Mouse (Mus musculus): ENCODE data around the gene Itpr1. TPM values are rescaled to one million over a fixed set of nuclear protein-coding genes. Genes with fewer than 3 reads are reported as not detected.

The Itpr1 gene
- polyA plus RNA-seq, 2 experiments = 10.7 to 17.1 TPM

DNA sequence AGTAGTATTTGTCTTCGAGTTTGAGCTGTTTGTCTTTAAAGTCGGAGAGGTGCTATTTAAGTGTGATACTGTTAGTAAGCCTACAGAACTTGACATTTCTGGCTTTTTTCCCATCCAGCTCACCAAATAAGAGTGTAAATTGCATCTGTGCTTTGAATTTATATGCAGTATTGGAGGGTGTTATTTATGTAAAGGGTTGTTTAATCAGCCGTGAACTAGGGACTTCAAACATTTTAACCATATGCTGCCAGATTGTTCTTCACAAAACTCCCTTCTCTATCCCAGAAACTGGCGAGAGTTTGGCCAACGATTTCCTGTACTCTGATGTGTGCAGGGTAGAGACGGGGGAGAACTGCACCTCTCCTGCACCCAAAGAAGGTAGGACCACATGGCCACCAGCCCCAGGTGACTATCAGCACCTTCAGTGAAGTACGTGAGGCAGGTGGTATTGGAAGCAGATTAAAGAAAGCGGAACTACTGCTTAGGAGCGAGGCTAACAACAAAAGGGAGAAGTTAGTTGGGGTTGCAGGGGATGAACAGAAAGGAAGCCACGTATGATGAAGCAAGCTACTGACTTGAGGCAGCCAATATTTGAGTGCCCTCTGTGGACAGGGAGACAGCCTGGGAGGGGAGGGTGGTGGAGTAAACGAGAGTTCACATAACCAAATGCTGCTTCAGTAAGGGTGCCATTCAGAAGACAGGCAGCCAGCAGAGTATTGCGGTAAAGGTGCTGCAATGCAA, 304.5 kb downstream of the Itpr1 start:
- 68% methylated on average over 12 of the region's 12 CpGs for WGBS
- no peak for DNase-seq (ENCODE audit: low spot score)
- no peak overlapping the region for H3K27ac ChIP-seq (replicated peaks; ENCODE audit: low read depth, low read length)

DNA sequence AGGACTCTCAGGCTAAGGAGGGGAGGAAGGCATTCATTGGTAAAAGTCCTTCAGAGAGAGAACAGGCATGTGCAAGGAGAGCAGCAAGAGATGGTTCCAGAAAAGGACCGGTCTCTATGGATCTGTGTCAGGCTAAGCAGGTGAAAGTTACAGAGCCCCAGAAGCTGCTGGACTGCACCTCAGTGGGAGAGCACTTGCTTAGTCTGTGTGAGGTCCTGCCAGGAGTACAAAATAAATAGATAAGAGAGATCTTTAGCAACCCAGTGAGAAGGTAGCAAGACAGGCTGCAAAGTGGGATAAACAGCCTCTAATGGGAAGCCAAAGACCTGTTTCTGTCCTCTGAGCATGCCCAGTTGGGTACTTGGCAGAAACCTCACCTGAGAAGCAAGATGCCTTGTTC, 305.1 kb downstream of the Itpr1 start:
- 95% methylated on average over 1 of the region's 1 CpGs for WGBS
- DNase-seq (ENCODE audit: low spot score) (no peak), ATAC-seq (ENCODE audit: low FRiP score, low read depth) (no peak)
- H3K36me3 ChIP-seq (ENCODE audit: control insufficient read depth, insufficient read depth, low read length) = peaks cover 7% of the 10 kb centered on the region
- H3K27me3 ChIP-seq (ENCODE audit: control insufficient read depth, insufficient read depth, low read length) = no peaks in the 10 kb centered on the region
- peaks cover 8% of the 10 kb centered on the region; the same call in 1 of the 2 replicates for H3K4me1 ChIP-seq (ENCODE audit: control insufficient read depth, insufficient read depth, low read length)
- TF ChIP-seq POLR2A (IDR thresholded peaks at IDR 0.05; ENCODE audit: borderline replicate concordance, extremely low read depth, insufficient read depth, insufficient read length) = no peak
- H3K4me2 ChIP-seq (replicated peaks; ENCODE audit: low read depth, low read length, severe bottlenecking) = no peak overlapping the region
- H3K9ac ChIP-seq (ENCODE audit: low read depth, low read length, severe bottlenecking) = no peak overlapping the region
- H3K27ac ChIP-seq (replicated peaks; ENCODE audit: low read depth, low read length) = no peak overlapping the region
- H3K9me3 ChIP-seq (ENCODE audit: control insufficient read depth, low read length) = no peaks in the 10 kb centered on the region
- no peak overlapping the region for H3K4me3 ChIP-seq (replicated peaks; ENCODE audit: low read length)

More for the DNA sequence above, 304.5 kb downstream of the Itpr1 start:
- Histone ChIP-seq H3K9ac (ENCODE audit: low read depth, low read length, severe bottlenecking) (no peak overlapping the region), H3K4me3 (replicated peaks; ENCODE audit: low read length) (no peak overlapping the region), H3K27me3 (ENCODE audit: control insufficient read depth, insufficient read depth, low read length) (no peaks in the 10 kb centered on the region), H3K36me3 (ENCODE audit: control insufficient read depth, insufficient read depth, low read length) (peaks cover 5% of the 10 kb centered on the region; the same call in 1 of the 2 replicates), H3K4me1 (ENCODE audit: control insufficient read depth, insufficient read depth, low read length) (peaks cover 8% of the 10 kb centered on the region; the same call in 1 of the 2 replicates), H3K4me2 (replicated peaks; ENCODE audit: low read depth, low read length, severe bottlenecking) (no peak overlapping the region), H3K9me3 (ENCODE audit: control insufficient read depth, low read length) (no peaks in the 10 kb centered on the region)
- no peak for ATAC-seq (ENCODE audit: low FRiP score, low read depth)
- no peak for TF ChIP-seq POLR2A (IDR thresholded peaks at IDR 0.05; ENCODE audit: borderline replicate concordance, extremely low read depth, insufficient read depth, insufficient read length)

DNA sequence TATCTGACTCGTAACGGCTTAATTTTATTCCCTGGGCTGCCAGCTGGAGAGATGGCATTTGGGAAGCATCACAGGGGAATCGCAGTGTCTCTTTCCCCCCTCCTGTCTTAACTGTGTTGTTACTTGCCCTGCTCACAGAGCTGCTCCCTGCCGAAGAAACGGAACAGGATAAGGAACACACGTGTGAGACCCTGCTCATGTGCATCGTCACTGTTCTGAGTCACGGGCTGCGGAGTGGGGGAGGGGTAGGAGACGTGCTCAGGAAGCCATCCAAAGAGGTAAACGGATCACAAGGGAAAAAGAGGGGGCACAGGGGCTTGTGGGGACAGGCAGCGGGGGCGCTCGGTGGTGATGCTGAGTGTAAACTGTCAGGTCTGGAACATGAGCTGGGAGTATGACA, 305.7 kb downstream of the Itpr1 start:
- Histone ChIP-seq H3K4me3 (replicated peaks; ENCODE audit: low read length) (no peak overlapping the region), H3K36me3 (ENCODE audit: control insufficient read depth, insufficient read depth, low read length) (peaks cover 12% of the 10 kb centered on the region), H3K9ac (ENCODE audit: low read depth, low read length, severe bottlenecking) (no peak overlapping the region), H3K27me3 (ENCODE audit: control insufficient read depth, insufficient read depth, low read length) (no peaks in the 10 kb centered on the region), H3K27ac (replicated peaks; ENCODE audit: low read depth, low read length) (no peak overlapping the region), H3K4me1 (ENCODE audit: control insufficient read depth, insufficient read depth, low read length) (peaks cover 8% of the 10 kb centered on the region; the same call in 1 of the 2 replicates), H3K4me2 (replicated peaks; ENCODE audit: low read depth, low read length, severe bottlenecking) (no peak overlapping the region), H3K9me3 (ENCODE audit: control insufficient read depth, low read length) (no peaks in the 10 kb centered on the region)
- ATAC-seq (ENCODE audit: low FRiP score, low read depth) (no peak), DNase-seq (ENCODE audit: low spot score) (no peak)
- no peak for TF ChIP-seq POLR2A (IDR thresholded peaks at IDR 0.05; ENCODE audit: borderline replicate concordance, extremely low read depth, insufficient read depth, insufficient read length)
- 61% methylated on average over 14 of the region's 14 CpGs for WGBS

DNA sequence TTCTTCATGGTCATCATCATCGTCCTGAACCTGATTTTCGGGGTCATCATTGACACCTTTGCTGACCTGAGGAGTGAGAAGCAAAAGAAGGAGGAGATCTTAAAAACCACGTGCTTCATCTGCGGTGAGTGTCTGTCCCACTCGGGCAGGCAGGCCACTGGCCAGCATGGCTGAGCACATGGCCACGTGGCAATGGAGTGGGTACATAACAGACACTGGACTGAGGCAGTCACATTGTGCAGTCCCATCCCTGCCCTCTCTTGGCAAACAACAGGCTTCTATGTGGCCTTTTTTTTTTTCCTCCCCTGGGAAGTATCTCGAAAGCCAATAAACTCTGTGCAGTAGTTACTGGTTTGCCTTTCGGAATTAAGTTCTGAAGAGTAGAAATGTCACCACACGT, 306.4 kb downstream of the Itpr1 start:
- WGBS = 91% methylated on average over 9 of the region's 9 CpGs
- no peak for ATAC-seq (ENCODE audit: low FRiP score, low read depth)
- H3K9me3 ChIP-seq (ENCODE audit: control insufficient read depth, low read length) = no peaks in the 10 kb centered on the region
- H3K27me3 ChIP-seq (ENCODE audit: control insufficient read depth, insufficient read depth, low read length) = no peaks in the 10 kb centered on the region
- DNase-seq (ENCODE audit: low spot score) = no peak
- H3K4me2 ChIP-seq (replicated peaks; ENCODE audit: low read depth, low read length, severe bottlenecking) = no peak overlapping the region
- no peak overlapping the region for H3K9ac ChIP-seq (ENCODE audit: low read depth, low read length, severe bottlenecking)
- H3K4me3 ChIP-seq (replicated peaks; ENCODE audit: low read length) = no peak overlapping the region
- H3K27ac ChIP-seq (replicated peaks; ENCODE audit: low read depth, low read length) = no peak overlapping the region
- H3K4me1 ChIP-seq (ENCODE audit: control insufficient read depth, insufficient read depth, low read length) = peaks cover 8% of the 10 kb centered on the region; the same call in 1 of the 2 replicates
- no peak for TF ChIP-seq POLR2A (IDR thresholded peaks at IDR 0.05; ENCODE audit: borderline replicate concordance, extremely low read depth, insufficient read depth, insufficient read length)
- H3K36me3 ChIP-seq (ENCODE audit: control insufficient read depth, insufficient read depth, low read length) = peaks cover 15% of the 10 kb centered on the region

DNA sequence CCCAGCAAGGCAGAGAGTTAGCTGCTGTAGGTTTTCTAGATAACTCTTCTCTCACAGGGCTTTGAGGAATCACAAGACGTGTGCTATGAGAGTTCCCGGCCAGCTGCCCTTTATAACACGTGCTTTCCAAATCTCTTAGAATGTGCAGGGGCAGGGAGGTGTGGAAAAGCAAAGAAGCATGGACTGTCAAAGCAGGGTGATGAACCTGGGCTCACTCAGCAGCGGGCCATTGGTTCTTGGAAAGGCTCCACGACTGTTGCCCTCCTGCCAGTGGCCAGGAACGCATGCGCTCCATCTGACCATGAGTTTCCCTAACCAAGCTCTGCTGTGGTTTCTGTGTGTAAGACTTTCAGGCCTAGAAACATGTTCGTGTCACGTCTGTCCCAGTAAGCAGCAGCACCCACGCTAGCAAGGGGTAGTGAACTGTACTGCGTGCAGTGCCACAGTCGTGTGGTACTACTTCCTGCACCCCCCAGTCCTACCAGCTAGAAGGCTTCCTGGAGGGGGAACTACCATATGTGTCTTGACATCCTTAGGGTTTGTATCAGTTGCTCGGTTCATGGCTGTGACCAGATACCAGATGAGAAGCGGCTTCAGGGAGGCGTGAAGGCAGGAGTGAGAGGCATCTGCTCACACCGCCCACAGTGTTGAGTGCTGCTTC, 311.2 kb downstream of the Itpr1 start:
- DNase-seq (ENCODE audit: low spot score) = no peak
- H3K36me3 ChIP-seq (ENCODE audit: control insufficient read depth, insufficient read depth, low read length) = peaks cover 14% of the 10 kb centered on the region
- WGBS = 90% methylated on average over 16 of the region's 16 CpGs
- no peak overlapping the region for H3K4me3 ChIP-seq (replicated peaks; ENCODE audit: low read length)
- H3K9me3 ChIP-seq (ENCODE audit: control insufficient read depth, low read length) = no peaks in the 10 kb centered on the region
- no peaks in the 10 kb centered on the region for H3K27me3 ChIP-seq (ENCODE audit: control insufficient read depth, insufficient read depth, low read length)
- H3K27ac ChIP-seq (replicated peaks; ENCODE audit: low read depth, low read length) = no peak overlapping the region
- H3K9ac ChIP-seq (ENCODE audit: low read depth, low read length, severe bottlenecking) = no peak overlapping the region
- no peak for TF ChIP-seq POLR2A (IDR thresholded peaks at IDR 0.05; ENCODE audit: borderline replicate concordance, extremely low read depth, insufficient read depth, insufficient read length)
- H3K4me2 ChIP-seq (replicated peaks; ENCODE audit: low read depth, low read length, severe bottlenecking) = no peak overlapping the region
- H3K4me1 ChIP-seq (ENCODE audit: control insufficient read depth, insufficient read depth, low read length) = no peaks in the 10 kb centered on the region
- no peak for ATAC-seq (ENCODE audit: low FRiP score, low read depth)
